Mouse (Mus musculus) embryonic fibroblast, embryonic 13.5 days (primary cell): ENCODE results near the gene Eci2. TPM values are rescaled to one million over a fixed set of nuclear protein-coding genes. Genes with fewer than 3 reads are reported as not detected.
"Not testable (repeated sequence)": the region's sequence is repeated elsewhere in the genome, so short reads cannot be mapped to it uniquely, and the experiment has no call there.

ENCODE experiments used
- H3K27ac ChIP-seq: 2 replicates; pipeline ENCODE4 v1.5.1; 2012; ENCODE audit warnings: low read length, control low read depth, inconsistent platforms; ENCODE audit not compliant: insufficient read depth
- H3K4me1 ChIP-seq: 2 replicates; pipeline ENCODE4 v1.6.1; 2011; ENCODE audit warnings: low read length; ENCODE audit not compliant: control insufficient read depth, insufficient read depth
- H3K4me3 ChIP-seq: 2 replicates; pipeline ENCODE4 v1.5.1; 2011; ENCODE audit warnings: mild to moderate bottlenecking, control low read depth, low read length; ENCODE audit not compliant: insufficient read depth
- CTCF ChIP-seq: IDR thresholded peaks from 2 replicates; pipeline ENCODE4 v1.5.1; 2011; ENCODE audit warnings: mild to moderate bottlenecking, control low read depth, low read length, moderate library complexity, borderline replicate concordance; ENCODE audit not compliant: insufficient read depth
- POLR2A ChIP-seq: IDR thresholded peaks from 2 replicates; pipeline ENCODE4 v1.6.1; 2011; ENCODE audit warnings: low read depth, mild to moderate bottlenecking, control low read depth, low read length, moderate library complexity
- polyA plus RNA-seq: library from polyadenylated mRNA; stranded (reverse); fragments of >200 nt; gene quantifications from 2 replicates; pipeline ENCODE4 v1.2.4, GENCODE M21; 2011; ENCODE audit warnings: low read depth; ENCODE audit not compliant: missing spikeins, insufficient read length

Eci2 gene
- polyA plus RNA-seq, 1 experiment = 78.9 TPM

DNA sequence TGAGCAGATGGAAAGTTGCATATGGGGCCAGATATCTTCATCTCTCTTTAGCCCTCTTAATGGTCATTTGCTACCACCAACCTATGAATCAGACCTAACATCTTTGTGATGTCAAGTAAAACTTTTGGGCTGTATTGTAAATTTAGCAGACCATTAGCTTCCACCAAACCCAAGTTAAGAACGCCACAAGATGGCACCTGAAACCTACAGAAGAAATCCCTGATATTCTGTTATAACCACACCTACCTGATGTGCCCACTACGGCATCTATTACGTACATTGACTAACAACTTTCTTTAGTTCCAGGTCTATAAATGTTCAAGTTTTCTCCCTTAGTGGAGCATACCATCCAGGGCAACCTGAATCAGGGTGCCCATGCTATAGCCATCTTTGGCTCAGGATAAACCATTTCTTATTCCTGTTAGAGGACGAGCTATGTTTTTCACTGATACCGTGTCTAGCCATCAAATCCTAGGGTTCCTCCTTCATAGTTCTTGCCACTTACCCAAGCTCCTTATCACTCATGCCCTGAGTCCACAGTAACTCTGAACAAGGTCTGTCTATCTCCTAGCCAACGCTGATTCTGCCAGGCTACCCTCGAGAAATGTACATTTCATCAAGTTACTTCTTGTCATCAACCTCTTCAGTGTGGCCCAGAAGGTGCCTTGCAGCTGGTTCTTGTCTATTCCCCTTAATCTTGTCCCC, 4.2 kb upstream of the Eci2 start:
- Histone ChIP-seq H3K27ac (no peak overlapping the region), H3K4me1 (no peaks in the 10 kb centered on the region), H3K4me3 (no peak overlapping the region)
- TF ChIP-seq POLR2A (no peak), CTCF (no peak)

DNA sequence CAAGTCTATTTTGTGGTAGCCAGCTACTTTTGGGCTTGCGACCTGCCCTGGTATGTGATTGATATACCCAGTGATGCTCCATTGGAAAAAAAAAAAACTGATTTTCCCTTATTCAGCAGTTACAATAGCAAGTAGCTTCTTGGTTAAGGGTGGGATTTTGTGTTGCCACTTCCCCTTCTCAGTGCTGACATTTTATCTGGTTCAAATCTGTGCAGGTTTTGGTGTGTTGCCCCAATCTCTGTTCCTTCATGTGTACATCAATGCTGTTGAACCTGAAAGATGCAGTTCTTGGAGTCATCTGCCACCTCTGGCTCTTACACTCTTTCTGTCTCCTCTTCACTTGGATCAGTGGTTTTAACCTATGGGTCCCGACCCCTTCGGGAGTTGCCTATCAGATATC, 1.5 kb upstream of the Eci2 start:
- no peak overlapping the region for H3K27ac ChIP-seq
- H3K4me1 ChIP-seq = no peaks in the 10 kb centered on the region
- no peak for TF ChIP-seq CTCF
- no peak for TF ChIP-seq POLR2A
- H3K4me3 ChIP-seq = no peak overlapping the region

DNA sequence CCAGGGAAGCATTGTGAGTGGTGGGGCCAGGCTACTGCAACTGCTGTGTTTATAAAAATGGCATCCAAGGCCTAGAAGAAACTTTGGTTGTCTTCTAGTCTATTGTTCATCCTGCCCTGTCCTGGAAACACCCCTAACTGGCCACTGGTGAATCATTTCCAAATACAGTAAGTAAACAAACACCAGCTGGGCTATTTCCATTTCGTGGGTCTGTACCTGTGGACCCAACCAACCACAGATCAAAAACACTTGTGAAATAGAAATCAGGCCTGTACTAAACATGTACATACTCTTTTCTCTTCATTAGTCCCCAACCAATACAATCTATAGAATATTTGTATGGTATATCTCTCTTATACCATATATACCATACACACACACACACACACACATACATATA, 3.5 kb downstream of the Eci2 start:
- H3K4me3 ChIP-seq, H3K4me1 ChIP-seq, H3K27ac ChIP-seq: not testable (repeated sequence)

DNA sequence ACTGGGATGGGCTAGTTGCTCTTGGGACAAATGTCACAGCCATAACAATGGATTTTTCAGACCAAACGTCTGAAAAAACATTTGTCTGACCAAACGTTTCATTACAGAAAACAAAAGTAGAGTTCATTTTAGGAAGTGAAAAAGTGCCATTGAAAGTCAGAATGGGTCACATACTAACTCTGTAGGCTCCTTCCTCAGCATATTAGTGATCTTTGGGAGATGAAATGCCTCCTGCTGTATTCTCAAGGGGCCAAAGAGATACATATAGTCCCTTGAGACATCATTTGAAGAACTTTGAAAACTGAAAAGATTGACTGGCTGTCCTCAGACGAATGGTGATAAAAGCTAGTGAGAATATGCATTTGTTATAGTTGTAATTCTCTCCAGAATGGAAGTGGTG, 6.5 kb downstream of the Eci2 start:
- TF ChIP-seq POLR2A = no peak
- TF ChIP-seq CTCF = no peak
- Histone ChIP-seq H3K4me3 (no peak overlapping the region), H3K4me1 (no peaks in the 10 kb centered on the region), H3K27ac (no peak overlapping the region)

DNA sequence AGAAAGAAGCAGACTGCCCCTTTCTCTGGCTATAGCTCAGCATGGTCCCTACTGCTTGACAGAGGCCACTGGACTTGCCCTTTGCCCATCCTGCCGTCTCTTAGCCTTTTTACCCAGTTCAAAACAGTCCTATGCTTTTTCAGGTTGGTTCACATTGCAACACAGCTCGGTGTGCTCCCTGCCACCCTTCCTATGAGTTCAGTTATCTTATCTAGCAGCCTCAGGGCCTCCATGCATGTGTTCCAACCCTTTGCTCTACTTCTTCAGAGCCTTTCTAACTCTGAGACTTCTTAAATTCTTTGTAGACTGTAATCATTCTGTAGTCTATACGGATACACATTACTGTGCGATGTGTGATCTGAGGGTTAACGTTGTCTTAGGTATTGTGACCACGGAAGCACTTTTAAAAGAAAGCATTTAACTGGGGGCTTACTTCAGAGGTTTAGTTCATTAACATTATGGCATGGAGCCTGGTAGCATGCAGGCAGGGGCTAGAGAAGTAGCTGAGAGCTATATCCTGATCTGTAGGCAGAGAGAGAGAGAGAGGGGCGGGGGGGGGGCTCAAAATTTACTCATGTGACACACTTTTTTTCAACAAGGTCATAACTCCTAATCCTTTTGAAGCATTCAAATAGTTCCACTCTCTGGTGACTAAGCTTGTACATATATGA, 7.9 kb downstream of the Eci2 start:
- no peak overlapping the region for H3K4me3 ChIP-seq
- no peak overlapping the region for H3K27ac ChIP-seq
- TF ChIP-seq CTCF (no peak), POLR2A (no peak)
- no peaks in the 10 kb centered on the region for H3K4me1 ChIP-seq

DNA sequence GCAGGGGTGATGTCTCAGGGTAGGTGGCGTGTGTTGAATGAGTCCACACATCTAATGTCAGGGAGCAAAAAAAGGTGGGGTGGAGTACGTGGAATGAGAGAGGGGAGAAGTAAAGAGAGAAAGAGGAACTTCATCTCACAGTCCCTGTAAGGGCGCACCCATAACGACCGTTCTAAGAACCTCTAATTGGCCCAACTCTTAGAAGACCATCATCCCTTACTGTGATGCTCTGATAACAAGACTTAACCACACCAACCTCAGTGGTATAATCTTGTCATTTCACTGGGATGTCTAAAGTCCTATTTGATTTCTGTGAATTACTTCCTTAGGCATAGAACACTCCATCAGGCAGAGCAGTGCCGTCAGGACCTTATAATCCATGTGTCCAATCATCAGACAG, 9.5 kb downstream of the Eci2 start:
- TF ChIP-seq CTCF = no peak
- no peak for TF ChIP-seq POLR2A
- no peaks in the 10 kb centered on the region for H3K4me1 ChIP-seq
- H3K27ac ChIP-seq = no peak overlapping the region

DNA sequence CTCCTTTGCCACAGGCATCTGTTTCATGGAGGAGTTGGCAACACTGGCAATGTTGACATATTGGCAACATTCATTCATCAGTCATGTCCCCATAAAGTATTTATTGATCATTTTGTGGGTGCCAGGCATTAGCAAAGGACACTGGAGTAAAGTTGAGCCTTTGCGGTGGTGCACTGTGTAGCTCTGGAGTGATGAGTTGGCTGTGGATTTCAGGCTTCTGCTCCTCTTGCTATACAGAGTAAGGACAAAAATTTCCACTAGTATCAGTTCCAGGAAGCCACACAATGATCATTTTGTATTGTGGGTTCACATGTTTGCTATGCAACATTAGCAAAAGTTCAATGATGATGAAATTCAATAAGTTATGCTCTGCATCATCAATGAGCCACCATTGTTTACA, 10.8 kb downstream of the Eci2 start:
- Histone ChIP-seq H3K4me1 (no peaks in the 10 kb centered on the region), H3K4me3 (no peak overlapping the region), H3K27ac (no peak overlapping the region)
- TF ChIP-seq CTCF = no peak
- no peak for TF ChIP-seq POLR2A

More for the DNA sequence above, 9.5 kb downstream of the Eci2 start:
- no peak overlapping the region for H3K4me3 ChIP-seq

DNA sequence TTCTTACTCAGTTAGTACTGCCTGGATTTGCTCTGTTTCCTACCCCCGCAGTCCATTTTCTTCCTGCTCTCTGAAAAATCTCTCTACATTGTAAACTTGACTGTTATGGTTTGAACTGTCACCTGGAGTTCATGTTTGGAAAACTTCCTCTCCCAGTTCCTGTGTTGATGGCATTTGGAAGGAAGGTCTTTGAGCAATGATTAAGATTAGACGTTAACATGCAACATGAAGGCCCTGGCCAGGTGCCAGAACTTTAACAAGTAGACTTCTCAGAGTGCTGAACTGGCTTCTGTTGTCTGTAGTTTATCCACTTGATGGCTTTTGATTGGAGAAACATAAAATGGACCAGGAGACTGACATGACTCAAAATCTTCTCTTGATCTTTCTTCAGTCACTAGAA, 31.0 kb downstream of the Eci2 start:
- H3K4me3 ChIP-seq = no peak overlapping the region
- peaks cover 7% of the 10 kb centered on the region for H3K4me1 ChIP-seq
- H3K27ac ChIP-seq = no peak overlapping the region
- TF ChIP-seq CTCF = no peak
- no peak for TF ChIP-seq POLR2A

DNA sequence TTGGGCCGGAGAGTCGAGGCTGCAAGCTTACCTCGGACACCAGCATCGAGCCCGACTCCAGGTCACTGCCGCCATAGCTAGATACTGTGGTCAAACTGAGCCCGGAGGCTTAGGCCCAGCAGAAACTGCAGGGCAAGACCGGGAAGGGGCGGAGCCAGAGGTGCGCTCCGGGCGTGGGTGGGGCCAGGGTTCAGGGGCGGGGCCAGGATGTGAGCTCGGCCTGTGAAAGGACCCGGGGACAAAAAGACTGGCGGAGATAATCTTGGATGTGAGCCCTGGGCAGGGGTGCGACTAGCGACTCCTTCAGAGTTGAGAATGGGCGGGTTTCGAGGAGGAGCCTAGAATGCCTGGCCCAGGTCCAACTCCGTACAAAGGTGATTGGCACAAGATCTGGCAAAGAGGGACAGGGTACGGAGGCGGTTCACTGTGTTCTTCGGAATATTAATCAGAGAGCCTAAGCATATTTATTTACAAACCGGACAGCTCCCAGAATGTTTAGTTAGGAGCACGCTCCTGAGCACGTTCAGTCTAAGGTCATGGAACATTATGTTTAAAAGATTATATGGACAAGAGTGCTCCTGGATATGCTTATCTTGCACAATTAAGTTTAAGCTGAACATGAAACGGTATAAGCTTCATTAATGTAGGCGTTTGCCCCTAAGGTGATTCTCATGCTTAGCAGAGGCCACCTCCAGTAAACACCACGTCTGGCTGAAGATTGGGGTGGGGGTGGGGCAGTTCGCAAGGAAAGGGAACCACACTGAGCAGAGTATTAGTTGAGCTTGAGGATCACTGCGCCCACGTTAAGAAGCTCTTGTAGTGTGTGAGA, 32.7 kb downstream of the Eci2 start:
- peak; percentile 93 for TF ChIP-seq POLR2A
- TF ChIP-seq CTCF = no peak
- Histone ChIP-seq H3K27ac (peak overlapping the region; percentile 44), H3K4me3 (peak overlapping the region; percentile 59), H3K4me1 (peaks cover 7% of the 10 kb centered on the region)

DNA sequence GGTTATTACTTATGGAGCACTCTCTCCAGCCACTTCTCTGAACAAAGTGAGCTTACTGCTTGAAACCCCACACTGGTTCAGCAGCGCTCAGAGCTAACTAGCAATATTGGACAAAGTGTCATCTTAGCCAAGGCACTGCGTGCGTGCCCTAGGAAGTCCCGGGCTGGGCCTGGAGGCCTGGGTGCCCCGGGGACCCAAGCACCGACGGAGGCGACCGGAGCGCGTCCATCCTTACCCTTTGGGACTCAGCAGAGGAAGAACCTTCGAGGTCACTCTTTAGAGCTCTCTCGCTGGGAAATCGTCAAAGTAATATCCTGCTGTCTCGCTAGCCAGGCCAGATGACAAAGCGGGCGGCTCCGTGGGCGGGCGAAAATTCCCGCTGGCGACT, 33.3 kb downstream of the Eci2 start:
- Histone ChIP-seq H3K27ac (peak overlapping the region; percentile 44), H3K4me3 (peak overlapping the region; percentile 59), H3K4me1 (peaks cover 7% of the 10 kb centered on the region)
- TF ChIP-seq CTCF = no peak
